Mouse (Mus musculus) kidney, postnatal 0 days (tissue): ENCODE results near the gene Cnnm4. TPM values are rescaled to one million over a fixed set of nuclear protein-coding genes. Genes with fewer than 3 reads are reported as not detected.

Experiments used
- ATAC-seq: fragments of 200-750 bp; cut with Nextera tagmentation; replicated peaks from 2 replicates; pipeline ENCODE4 v1.8.0; 2017; ENCODE audit warnings: low read depth, moderate number of reproducible peaks, moderate TSS enrichment, moderate library complexity; ENCODE audit not compliant: low FRiP score
- DNase-seq: peaks from one replicate; pipeline ENCODE4 v3.0.0-alpha.2; 2016; ENCODE audit warnings: low spot score
- H3K27ac ChIP-seq: fragments of 300-500 bp; sonication (generic); 2 replicates; pipeline ENCODE4 v1.5.1; 2014; ENCODE audit warnings: mild to moderate bottlenecking
- H3K27me3 ChIP-seq: fragments of 300-500 bp; sonication (generic); 2 replicates; pipeline ENCODE4 v1.6.1; 2014; ENCODE audit warnings: low read length, mixed read lengths; ENCODE audit not compliant: insufficient read depth
- H3K36me3 ChIP-seq: fragments of 300-500 bp; sonication (generic); 2 replicates; pipeline ENCODE4 v1.6.1; 2014; ENCODE audit warnings: low read length, mixed read lengths; ENCODE audit not compliant: insufficient read depth
- H3K4me1 ChIP-seq: fragments of 300-500 bp; sonication (generic); replicated peaks from 2 replicates; pipeline ENCODE4 v1.6.1; 2014; ENCODE audit warnings: antibody characterized with exemption, low read length, mixed read lengths; ENCODE audit not compliant: insufficient read depth
- H3K4me2 ChIP-seq: fragments of 300-500 bp; sonication (generic); 2 replicates; pipeline ENCODE4 v1.6.1; 2014; ENCODE audit warnings: mild to moderate bottlenecking, low read length, moderate library complexity, mixed read lengths
- H3K4me3 ChIP-seq: fragments of 300-500 bp; sonication (generic); replicated peaks from 2 replicates; pipeline ENCODE4 v1.5.1; 2014; ENCODE audit warnings: low read depth, low read length
- H3K9ac ChIP-seq: fragments of 300-500 bp; sonication (generic); 2 replicates; pipeline ENCODE4 v1.6.1; 2014; ENCODE audit warnings: low read depth, low read length
- H3K9me3 ChIP-seq: fragments of 300-500 bp; sonication (generic); replicated peaks from 2 replicates; pipeline ENCODE4 v1.6.1; 2016; ENCODE audit warnings: low read length, inconsistent platforms, mixed read lengths
- CTCF ChIP-seq: IDR thresholded peaks from 2 replicates; pipeline ENCODE4 v1.5.1; 2016; ENCODE audit warnings: antibody characterized with exemption, low read depth, mild to moderate bottlenecking, moderate library complexity
- WGBS: fragments of 180-500 bp; shearing (Covaris S2); extraction: QIAGEN DNeasy Blood & Tissue Kit; methylation state at CpG from one replicate; pipeline ENCODE4 v1.1.7; 2014; 5-methylcytosine and 5-hydroxymethylcytosine counted together
- polyA plus RNA-seq: library from polyadenylated mRNA; unstranded; fragments of >200 nt; fragmentation: Nextera tagmentation; extraction: Ambion mirVana; gene quantifications from 2 replicates; pipeline ENCODE4 v1.2.1, GENCODE M21; 2015

Cnnm4 gene
- polyA plus RNA-seq, 1 experiment from 2014 or later: 9.4 TPM

DNA sequence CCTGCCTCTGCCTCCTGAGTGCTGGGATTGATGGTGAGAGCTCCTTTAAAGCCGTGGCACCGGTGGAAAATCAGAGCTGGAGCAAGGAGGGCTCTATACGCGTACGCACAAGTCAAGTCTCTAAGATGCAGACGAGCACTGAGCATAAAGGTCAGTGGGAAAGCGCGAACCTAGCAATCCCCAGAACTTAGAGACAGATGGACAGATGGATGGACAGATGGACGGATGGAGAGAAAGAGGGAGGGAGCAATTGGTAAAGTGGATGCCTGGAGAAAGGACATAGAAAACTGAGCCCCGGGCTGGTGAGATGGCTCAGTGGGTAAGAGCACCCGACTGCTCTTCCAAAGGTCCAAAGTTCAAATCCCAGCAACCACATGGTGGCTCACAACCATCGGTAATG lies 69.4 kb downstream of the Cnnm4 start:
- H3K4me1 ChIP-seq: no peaks in the 10 kb centered on the region
- TF ChIP-seq CTCF: no peak
- DNase-seq (no peak), ATAC-seq (no peak)
- no peaks in the 10 kb centered on the region for H3K9me3 ChIP-seq
- peaks cover 25% of the 10 kb centered on the region for H3K36me3 ChIP-seq
- H3K4me3 ChIP-seq: no peak overlapping the region
- H3K27ac ChIP-seq: no peak overlapping the region
- WGBS: 94% methylated on average over 12 of the region's 12 CpGs
- no peak overlapping the region for H3K4me2 ChIP-seq
- no peak overlapping the region for H3K9ac ChIP-seq
- no peaks in the 10 kb centered on the region for H3K27me3 ChIP-seq

DNA sequence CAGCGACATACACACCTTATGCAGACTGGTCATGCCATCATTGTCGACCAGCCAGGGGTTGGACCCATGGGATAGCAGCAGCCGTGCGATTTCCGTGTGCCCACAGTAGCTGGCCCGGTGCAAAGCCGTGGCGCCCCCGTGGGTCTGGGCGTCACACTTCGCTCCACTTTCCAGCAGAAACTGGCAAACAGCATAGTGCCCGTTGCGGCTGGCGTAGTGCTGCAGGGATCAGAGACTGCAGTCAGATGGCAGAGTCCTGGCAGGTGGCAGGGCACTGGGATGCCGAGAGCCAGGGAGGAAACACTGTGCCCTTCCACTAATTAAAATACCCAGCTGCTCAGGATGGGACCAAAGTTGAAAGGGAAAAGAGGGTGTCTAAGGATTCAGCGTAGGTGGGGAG lies 70.4 kb downstream of the Cnnm4 start:
- WGBS: 93% methylated on average over 16 of the region's 16 CpGs
- no peak overlapping the region for H3K4me2 ChIP-seq
- peaks cover 25% of the 10 kb centered on the region for H3K36me3 ChIP-seq
- ATAC-seq: no peak
- H3K27ac ChIP-seq: no peak overlapping the region
- no peak overlapping the region for H3K9ac ChIP-seq
- H3K9me3 ChIP-seq: no peaks in the 10 kb centered on the region
- no peaks in the 10 kb centered on the region for H3K27me3 ChIP-seq
- H3K4me3 ChIP-seq: no peak overlapping the region
- H3K4me1 ChIP-seq: peaks cover 5% of the 10 kb centered on the region; the same call in 1 of the 2 replicates
- TF ChIP-seq CTCF: no peak
- no peak for DNase-seq

DNA sequence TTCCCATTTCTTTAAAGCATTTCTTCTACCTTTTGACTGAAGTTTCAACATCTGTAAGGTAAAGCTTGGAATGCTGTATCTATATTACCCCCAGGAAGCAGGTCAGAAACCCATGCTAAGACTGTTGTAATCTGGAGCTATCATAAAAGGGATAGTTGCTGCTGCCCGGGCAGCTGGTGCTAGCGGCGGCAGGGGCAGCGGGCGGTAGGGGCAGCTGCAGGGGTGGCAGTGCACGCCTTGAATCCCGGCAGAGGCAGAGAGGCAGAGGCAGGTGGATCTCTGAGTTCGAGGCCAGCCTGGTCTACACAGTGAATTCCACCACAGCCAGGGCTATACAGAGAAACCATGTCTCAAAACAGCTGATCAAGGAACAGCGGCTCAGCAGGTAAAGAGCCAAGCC lies 71.5 kb downstream of the Cnnm4 start:
- H3K9me3 ChIP-seq: no peaks in the 10 kb centered on the region
- no peak for TF ChIP-seq CTCF
- ATAC-seq (no peak), DNase-seq (no peak)
- no peak overlapping the region for H3K4me2 ChIP-seq
- H3K36me3 ChIP-seq: peaks cover 25% of the 10 kb centered on the region
- WGBS: 90% methylated on average over 9 of the region's 9 CpGs
- no peaks in the 10 kb centered on the region for H3K27me3 ChIP-seq
- H3K27ac ChIP-seq: no peak overlapping the region
- H3K4me1 ChIP-seq: peaks cover 5% of the 10 kb centered on the region; the same call in 1 of the 2 replicates
- H3K4me3 ChIP-seq: no peak overlapping the region
- no peak overlapping the region for H3K9ac ChIP-seq

DNA sequence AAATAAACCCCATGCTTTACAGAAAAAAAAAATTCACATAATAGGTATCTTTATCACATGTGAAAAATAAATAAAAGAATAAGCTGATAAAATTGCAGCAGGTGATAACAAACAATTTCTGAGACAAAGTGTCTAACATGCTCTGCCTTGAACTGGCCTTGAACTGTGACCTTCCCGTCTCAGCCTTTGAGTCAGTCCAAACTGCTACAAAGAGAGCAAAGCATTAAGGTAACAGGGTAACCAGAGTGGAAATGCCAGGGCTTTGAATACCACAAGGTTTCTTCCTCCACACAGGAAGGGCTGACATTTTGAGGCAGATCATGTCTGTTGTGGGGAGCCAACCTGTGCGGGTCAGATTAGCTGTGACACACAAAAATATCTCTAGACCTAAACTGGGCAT lies 74.0 kb downstream of the Cnnm4 start:
- no peak for DNase-seq
- no peak for ATAC-seq
- Histone ChIP-seq H3K27ac (no peak overlapping the region), H3K4me2 (no peak overlapping the region), H3K9ac (no peak overlapping the region), H3K36me3 (peaks cover 27% of the 10 kb centered on the region), H3K4me1 (peaks cover 11% of the 10 kb centered on the region), H3K27me3 (no peaks in the 10 kb centered on the region), H3K4me3 (no peak overlapping the region), H3K9me3 (no peaks in the 10 kb centered on the region)
- no peak for TF ChIP-seq CTCF
- 64% methylated on average over 2 of the region's 2 CpGs for WGBS

DNA sequence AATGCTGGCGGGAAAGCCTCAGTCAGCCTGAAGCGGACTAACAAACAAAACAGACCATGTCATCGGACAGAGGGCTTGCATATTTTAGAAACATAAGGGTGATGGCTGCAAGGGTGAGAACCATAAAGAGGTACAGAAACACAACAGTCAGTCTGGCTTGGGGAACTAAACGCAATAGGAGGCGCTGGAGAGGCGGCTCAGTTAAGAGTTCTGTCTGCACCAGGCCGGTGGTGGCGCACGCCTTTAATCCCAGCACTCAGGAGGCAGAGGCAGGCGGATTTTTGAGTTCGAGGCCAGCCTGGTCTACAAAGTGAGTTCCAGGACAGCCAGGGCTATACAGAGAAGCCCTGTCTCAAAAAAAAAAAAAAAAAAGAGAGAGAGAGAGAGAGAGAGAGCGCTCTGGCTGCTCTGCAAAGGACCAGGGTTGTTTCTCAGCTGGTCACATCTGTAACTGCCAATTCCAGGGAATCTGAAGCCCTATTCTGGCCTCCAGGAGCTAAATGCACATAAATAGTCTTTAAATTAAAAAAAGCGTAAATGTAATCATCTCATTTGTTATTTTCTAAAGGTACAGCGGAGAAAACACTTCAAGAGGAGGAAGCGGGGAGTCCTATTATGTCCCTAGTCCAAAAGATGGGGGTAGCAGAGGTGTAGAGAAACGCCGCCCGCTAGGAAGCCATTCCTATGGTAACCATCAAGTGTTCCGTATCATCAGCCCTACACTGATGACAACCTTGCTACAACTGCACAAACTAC lies 74.6 kb downstream of the Cnnm4 start:
- Histone ChIP-seq H3K4me2 (peak overlapping the region; percentile 58), H3K27me3 (no peaks in the 10 kb centered on the region), H3K36me3 (peaks cover 29% of the 10 kb centered on the region), H3K4me3 (peak overlapping the region; percentile 56), H3K4me1 (peaks cover 11% of the 10 kb centered on the region), H3K9me3 (no peaks in the 10 kb centered on the region), H3K9ac (peak overlapping the region; percentile 57; the same call in 1 of the 2 replicates), H3K27ac (0 out of 2 replicates have a peak overlapping the region, but pooled peaks have one; percentile 32)
- 73% methylated on average over 19 of the region's 19 CpGs for whole genome bisulfite sequencing
- no peak for ATAC-seq
- TF ChIP-seq CTCF: peak; percentile 20; the same call in 1 of the 2 replicates
- no peak for DNase-seq

DNA sequence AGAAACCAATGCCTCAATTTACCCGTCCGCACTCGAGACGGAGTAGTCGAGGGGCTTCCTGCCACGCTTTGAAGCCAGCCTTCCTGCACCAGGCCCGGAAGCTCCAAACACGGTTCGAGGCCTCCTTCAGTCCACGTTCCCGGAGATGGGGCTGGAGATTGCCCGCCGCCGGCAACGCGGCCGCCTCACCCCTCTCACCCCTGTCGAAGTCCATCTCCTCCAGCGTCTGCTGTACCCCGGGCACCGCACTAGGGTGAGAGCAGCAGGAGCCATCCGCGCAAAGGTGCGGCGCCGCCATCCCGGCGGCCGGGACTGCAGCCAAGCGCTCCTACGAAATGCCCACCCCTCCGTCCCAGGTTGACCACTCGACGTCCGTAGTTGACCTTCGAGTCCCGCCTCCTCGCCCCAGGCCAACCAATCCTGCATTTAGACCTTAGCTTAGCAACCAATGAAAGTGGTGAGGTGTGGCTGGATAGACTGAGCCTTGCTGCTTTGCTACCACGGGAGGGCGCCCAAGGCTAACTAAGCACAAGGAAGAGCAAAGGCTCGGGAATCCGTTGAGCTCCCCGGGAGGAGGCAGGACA lies 75.6 kb downstream of the Cnnm4 start, which contains the start of gene Ankrd39:
TSS of gene Ankrd39 (minus strand) at position 558 of the 584 bp plus-strand sequence.
- Histone ChIP-seq H3K4me1 (peaks cover 11% of the 10 kb centered on the region), H3K9ac (peak within 1 kb of the TSS; percentile 57), H3K27ac (peak within 1 kb of the TSS; percentile 43; the same call in 1 of the 2 replicates), H3K36me3 (peaks cover 34% of the 10 kb centered on the region), H3K4me3 (peak within 1 kb of the TSS; percentile 56), H3K9me3 (no peaks in the 10 kb centered on the region), H3K27me3 (no peaks in the 10 kb centered on the region), H3K4me2 (peak within 1 kb of the TSS; percentile 58)
- ATAC-seq: peak; percentile 96
- peak; percentile 100 for TF ChIP-seq CTCF
- peak; percentile 100 for DNase-seq
- under 1% methylated on average over 43 of the region's 43 CpGs for WGBS
